Mouse (Mus musculus): ENCODE data around the gene Map3k14. TPM values are rescaled to one million over a fixed set of nuclear protein-coding genes. Genes with fewer than 3 reads are reported as not detected.

The Map3k14 gene
- polyA plus RNA-seq, 1 experiment from 2014 or later, result 0.67 TPM

- WGBS (ENCODE audit: insufficient replicate concordance), result 82% methylated on average over 5 of the region's 5 CpGs
- H3K4me3 ChIP-seq (ENCODE audit: low read depth, low read length), result no peak overlapping the region
- no peak overlapping the region for H3K27ac ChIP-seq (ENCODE audit: low read depth)
- no peaks in the 10 kb centered on the region for H3K9me3 ChIP-seq (ENCODE audit: low read length)
- DNase-seq (no peak), ATAC-seq (no peak)
- TF ChIP-seq EP300 (IDR thresholded peaks at IDR 0.05; ENCODE audit: low read depth) (no peak), CTCF (IDR thresholded peaks at IDR 0.05; ENCODE audit: low read depth) (no peak)
- 0 out of 2 replicates have a peak, but pooled peaks cover 5% of the 10 kb centered on the region for H3K36me3 ChIP-seq (replicated peaks; ENCODE audit: insufficient read depth, low read length)
- H3K9ac ChIP-seq (replicated peaks), result no peak overlapping the region
- peaks cover 48% of the 10 kb centered on the region for H3K27me3 ChIP-seq (ENCODE audit: insufficient read depth, low read length)
- H3K4me1 ChIP-seq (ENCODE audit: insufficient read depth), result no peaks in the 10 kb centered on the region
- no peak overlapping the region for H3K4me2 ChIP-seq (ENCODE audit: low read depth, low read length)
Measured at GRCm38 (mm10) chr11:103195656-103196055, 71.6 kb downstream of the Map3k14 start.

DNA sequence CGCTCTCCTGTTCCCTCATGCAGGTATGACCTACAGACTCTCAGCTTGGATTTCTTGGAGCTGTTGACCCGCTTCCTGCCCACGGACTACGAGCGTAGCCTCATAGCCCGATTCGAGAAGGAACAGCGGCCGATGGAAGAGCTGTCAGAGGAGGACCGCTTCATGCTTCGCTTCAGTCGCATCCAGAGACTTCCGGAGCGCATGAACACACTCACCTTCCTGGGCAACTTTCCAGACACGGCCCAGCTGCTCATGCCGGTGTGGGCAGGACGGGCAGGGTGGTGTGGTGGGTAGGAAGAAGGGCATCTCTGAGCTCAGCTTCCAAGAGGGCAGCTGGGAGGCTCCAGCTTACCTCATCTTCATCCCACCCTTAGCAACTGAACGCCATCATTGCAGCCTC, 72.0 kb downstream of the Map3k14 start:
- no peak for DNase-seq
- ATAC-seq, result no peak
- Histone ChIP-seq H3K4me3 (ENCODE audit: low read depth, low read length) (no peak overlapping the region), H3K9me3 (ENCODE audit: low read length) (no peaks in the 10 kb centered on the region), H3K4me1 (ENCODE audit: insufficient read depth) (no peaks in the 10 kb centered on the region), H3K27me3 (ENCODE audit: insufficient read depth, low read length) (peaks cover 48% of the 10 kb centered on the region), H3K36me3 (replicated peaks; ENCODE audit: insufficient read depth, low read length) (0 out of 2 replicates have a peak, but pooled peaks cover 5% of the 10 kb centered on the region), H3K27ac (ENCODE audit: low read depth) (no peak overlapping the region), H3K4me2 (ENCODE audit: low read depth, low read length) (no peak overlapping the region), H3K9ac (replicated peaks) (no peak overlapping the region)
- WGBS (ENCODE audit: insufficient replicate concordance), result 81% methylated on average over 18 of the region's 18 CpGs
- TF ChIP-seq EP300 (IDR thresholded peaks at IDR 0.05; ENCODE audit: low read depth), result no peak
- no peak for TF ChIP-seq CTCF (IDR thresholded peaks at IDR 0.05; ENCODE audit: low read depth)

DNA sequence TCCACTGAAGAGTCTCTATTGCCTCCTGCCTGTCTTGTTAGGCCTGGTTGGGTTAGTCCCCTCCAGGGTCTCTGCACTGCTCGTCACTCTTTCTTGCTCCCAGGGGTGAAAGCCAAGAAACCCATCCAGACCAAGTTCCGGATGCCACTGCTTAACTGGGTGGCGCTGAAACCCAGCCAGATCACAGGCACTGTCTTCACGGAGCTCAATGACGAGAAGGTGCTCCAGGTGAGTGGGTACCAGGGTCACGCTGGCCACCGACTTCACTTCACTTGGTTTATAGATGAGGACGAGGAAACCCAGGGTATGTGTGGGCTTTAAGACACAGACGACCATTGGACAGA, 73.5 kb downstream of the Map3k14 start:
- H3K9ac ChIP-seq (replicated peaks), result no peak overlapping the region
- H3K27ac ChIP-seq (ENCODE audit: low read depth), result no peak overlapping the region
- H3K9me3 ChIP-seq (ENCODE audit: low read length), result no peaks in the 10 kb centered on the region
- 73% methylated on average over 9 of the region's 9 CpGs for WGBS (ENCODE audit: insufficient replicate concordance)
- H3K4me2 ChIP-seq (ENCODE audit: low read depth, low read length), result no peak overlapping the region
- no peak overlapping the region for H3K4me3 ChIP-seq (ENCODE audit: low read depth, low read length)
- TF ChIP-seq EP300 (IDR thresholded peaks at IDR 0.05; ENCODE audit: low read depth), result no peak
- no peak for TF ChIP-seq CTCF (IDR thresholded peaks at IDR 0.05; ENCODE audit: low read depth)
- H3K27me3 ChIP-seq (ENCODE audit: insufficient read depth, low read length), result peaks cover 35% of the 10 kb centered on the region
- no peaks in the 10 kb centered on the region for H3K4me1 ChIP-seq (ENCODE audit: insufficient read depth)
- ATAC-seq, result no peak
- 0 out of 2 replicates have a peak, but pooled peaks cover 5% of the 10 kb centered on the region for H3K36me3 ChIP-seq (replicated peaks; ENCODE audit: insufficient read depth, low read length)
- no peak for DNase-seq

GRCm38 (mm10) chr11:103192956-103193824, 74.1 kb downstream of the Map3k14 start:
- no peaks in the 10 kb centered on the region for H3K9me3 ChIP-seq (ENCODE audit: low read length)
- H3K27me3 ChIP-seq (ENCODE audit: insufficient read depth, low read length), result peaks cover 29% of the 10 kb centered on the region
- 0 out of 2 replicates have a peak, but pooled peaks cover 5% of the 10 kb centered on the region for H3K36me3 ChIP-seq (replicated peaks; ENCODE audit: insufficient read depth, low read length)
- no peak for DNase-seq
- TF ChIP-seq CTCF (IDR thresholded peaks at IDR 0.05; ENCODE audit: low read depth), result peak; percentile 41
- TF ChIP-seq EP300 (IDR thresholded peaks at IDR 0.05; ENCODE audit: low read depth), result no peak
- ATAC-seq, result no peak
- no peak overlapping the region for H3K4me3 ChIP-seq (ENCODE audit: low read depth, low read length)
- WGBS (ENCODE audit: insufficient replicate concordance), result 59% methylated on average over 44 of the region's 44 CpGs
- H3K27ac ChIP-seq (ENCODE audit: low read depth), result no peak overlapping the region
- no peak overlapping the region for H3K4me2 ChIP-seq (ENCODE audit: low read depth, low read length)
- H3K4me1 ChIP-seq (ENCODE audit: insufficient read depth), result no peaks in the 10 kb centered on the region
- H3K9ac ChIP-seq (replicated peaks), result no peak overlapping the region

DNA sequence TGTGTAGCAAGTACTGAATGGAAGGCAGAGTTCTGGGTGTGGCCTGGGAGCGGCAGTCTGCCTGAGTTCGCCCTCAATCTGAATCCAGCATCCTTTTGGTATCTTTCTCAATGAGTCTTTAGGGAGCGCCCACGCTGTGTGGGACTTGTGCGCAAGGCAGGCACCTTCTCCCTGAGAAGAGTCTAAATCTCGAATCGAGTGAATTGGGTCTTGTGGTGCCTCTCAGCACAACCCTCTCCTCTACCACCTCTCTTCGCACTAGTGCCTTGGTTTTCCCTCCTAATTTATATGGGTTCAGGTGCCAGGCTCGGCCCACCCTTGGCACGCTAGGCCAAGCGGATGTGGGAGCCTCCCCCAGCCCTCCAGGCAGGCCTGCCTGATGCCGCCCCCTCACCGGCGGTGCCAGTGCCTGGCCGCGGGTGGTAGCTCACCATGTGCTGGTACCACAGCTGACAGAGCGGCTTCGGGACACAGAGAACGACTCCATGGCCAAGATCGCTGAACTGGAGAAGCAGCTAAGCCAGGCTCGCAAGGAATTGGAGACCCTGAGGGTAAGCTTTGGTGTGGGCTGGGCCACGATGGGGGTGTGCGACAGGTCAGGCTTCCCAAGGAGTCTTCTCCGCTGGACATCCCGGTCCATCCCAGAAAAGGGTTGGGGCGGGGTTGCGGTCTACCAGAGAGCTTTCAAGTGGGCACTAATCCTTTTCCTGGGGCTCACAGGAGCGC, 74.9 kb downstream of the Map3k14 start:
- Histone ChIP-seq H3K27me3 (ENCODE audit: insufficient read depth, low read length) (peaks cover 23% of the 10 kb centered on the region), H3K4me1 (ENCODE audit: insufficient read depth) (no peaks in the 10 kb centered on the region), H3K27ac (ENCODE audit: low read depth) (no peak overlapping the region), H3K4me2 (ENCODE audit: low read depth, low read length) (no peak overlapping the region), H3K36me3 (replicated peaks; ENCODE audit: insufficient read depth, low read length) (0 out of 2 replicates have a peak, but pooled peaks cover 5% of the 10 kb centered on the region), H3K9ac (replicated peaks) (no peak overlapping the region), H3K9me3 (ENCODE audit: low read length) (no peaks in the 10 kb centered on the region), H3K4me3 (ENCODE audit: low read depth, low read length) (no peak overlapping the region)
- ATAC-seq, result no peak
- TF ChIP-seq CTCF (IDR thresholded peaks at IDR 0.05; ENCODE audit: low read depth) (no peak), EP300 (IDR thresholded peaks at IDR 0.05; ENCODE audit: low read depth) (no peak)
- 59% methylated on average over 28 of the region's 28 CpGs for WGBS (ENCODE audit: insufficient replicate concordance)
- no peak for DNase-seq

GRCm38 (mm10) chr11:103184891-103185290, 82.4 kb downstream of the Map3k14 start:
- ATAC-seq (no peak), DNase-seq (no peak)
- H3K9ac ChIP-seq (replicated peaks), result no peak overlapping the region
- peaks cover 2% of the 10 kb centered on the region for H3K36me3 ChIP-seq (replicated peaks; ENCODE audit: insufficient read depth, low read length)
- no peaks in the 10 kb centered on the region for H3K9me3 ChIP-seq (ENCODE audit: low read length)
- 50% methylated on average over 2 of the region's 2 CpGs for WGBS (ENCODE audit: insufficient replicate concordance)
- H3K4me2 ChIP-seq (ENCODE audit: low read depth, low read length), result no peak overlapping the region
- no peaks in the 10 kb centered on the region for H3K27me3 ChIP-seq (ENCODE audit: insufficient read depth, low read length)
- TF ChIP-seq EP300 (IDR thresholded peaks at IDR 0.05; ENCODE audit: low read depth) (no peak), CTCF (IDR thresholded peaks at IDR 0.05; ENCODE audit: low read depth) (peak; percentile 74)
- no peak overlapping the region for H3K4me3 ChIP-seq (ENCODE audit: low read depth, low read length)
- no peaks in the 10 kb centered on the region for H3K4me1 ChIP-seq (ENCODE audit: insufficient read depth)
- no peak overlapping the region for H3K27ac ChIP-seq (ENCODE audit: low read depth)
